Comparison of ENCODE assay signal across 8 mouse cellular contexts in genomic region chr5:120211182-120211581, GRCm38 (mm10).
DNase-seq lines count a peak whose midpoint lies in the region; ATAC-seq lines count a peak whose summit lies in the region.

No protein-coding gene starts in this region.

- peak; percentile 35 for DNase-seq in right cerebral cortex, postnatal 4 days
- no peak for DNase-seq in right cerebral cortex, postnatal 36 days (ENCODE audit: low spot score in 2 of 2)
- peak; percentile 75 to 84 for DNase-seq in cerebellum, postnatal 25 days
- DNase-seq in gastrocnemius, postnatal 25 days, result peak; percentile 19
- peak; percentile 7 to 31 for DNase-seq in kidney, adult 8-10 months
- no peak for DNase-seq in spleen, adult 12 weeks (ENCODE audit: low spot score)

- ATAC-seq in megakaryocyte-erythroid progenitor cell, adult 5-6 weeks (replicated peaks; ENCODE audit: low FRiP score, low TSS enrichment, poor library complexity, severe bottlenecking), result peak; percentile 62; the same call in 1 of the 2 replicates
- ATAC-seq in activated CD4-positive, CD25-positive, alpha-beta regulatory T cell, adult 4 months, result no peak

Comparison
In these comparisons a context has a peak if more than half of its experiments do, and no peak if none do; other contexts are left out.
1. DNase-seq: peak in right cerebral cortex, postnatal 4 days (single experiment), cerebellum, postnatal 25 days (2 of 2), gastrocnemius, postnatal 25 days (single experiment) and kidney, adult 8-10 months (2 of 2); none in right cerebral cortex, postnatal 36 days (0 of 2) and spleen, adult 12 weeks (single experiment).